Mouse (Mus musculus) neural tube, embryonic 15.5 days (tissue): ENCODE results near the gene Rai1. TPM values are rescaled to one million over a fixed set of nuclear protein-coding genes. Genes with fewer than 3 reads are reported as not detected.
A peak's percentile ranks its signal among the peaks of the same experiment; 100 is the strongest.

Experiments
- ATAC-seq: fragments of 200-750 bp; cut with Nextera tagmentation; 2 replicates; pipeline ENCODE4 v1.8.0; 2017; ENCODE audit warnings: mild to moderate bottlenecking, moderate TSS enrichment, moderate library complexity; ENCODE audit not compliant: low FRiP score
- H3K27ac ChIP-seq: fragments of 300-500 bp; sonication (generic); replicated peaks from 2 replicates; pipeline ENCODE4 v1.5.1; 2015; ENCODE audit warnings: mild to moderate bottlenecking, inconsistent platforms
- H3K27me3 ChIP-seq: fragments of 300-500 bp; sonication (generic); replicated peaks from 2 replicates; pipeline ENCODE4 v1.6.1; 2015; ENCODE audit warnings: inconsistent platforms
- H3K36me3 ChIP-seq: fragments of 300-500 bp; sonication (generic); 2 replicates; pipeline ENCODE4 v1.6.1; 2015; ENCODE audit warnings: inconsistent platforms
- H3K4me1 ChIP-seq: fragments of 300-500 bp; sonication (generic); 2 replicates; pipeline ENCODE4 v1.6.1; 2015; ENCODE audit warnings: inconsistent platforms
- H3K4me2 ChIP-seq: fragments of 300-500 bp; sonication (generic); 2 replicates; pipeline ENCODE4 v1.6.1; 2015; ENCODE audit warnings: inconsistent platforms, mild to moderate bottlenecking, moderate library complexity
- H3K4me3 ChIP-seq: fragments of 300-500 bp; sonication (generic); replicated peaks from 2 replicates; pipeline ENCODE4 v1.5.1; 2015; ENCODE audit warnings: mild to moderate bottlenecking, inconsistent platforms
- H3K9ac ChIP-seq: fragments of 300-500 bp; sonication (generic); replicated peaks from 2 replicates; pipeline ENCODE4 v1.6.1; 2015; ENCODE audit warnings: mild to moderate bottlenecking, inconsistent platforms
- H3K9me3 ChIP-seq: fragments of 300-500 bp; sonication (generic); replicated peaks from 2 replicates; pipeline ENCODE4 v1.6.1; 2016; ENCODE audit warnings: inconsistent platforms
- WGBS: fragments of 180-500 bp; shearing (Covaris S2); methylation state at CpG from one replicate; pipeline ENCODE4 v1.1.7; 2015; ENCODE audit warnings: mixed read lengths; 5-methylcytosine and 5-hydroxymethylcytosine counted together
- polyA plus RNA-seq: library from polyadenylated mRNA; unstranded; fragments of >200 nt; fragmentation: Nextera tagmentation; extraction: Ambion mirVana; gene quantifications from 2 replicates; pipeline ENCODE4 v1.2.1, GENCODE M21; 2015

The Rai1 gene
- polyA plus RNA-seq, 1 experiment from 2014 or later: 27.4 TPM

GRCm38 (mm10) chr11:60229821-60230220 lies 125.0 kb downstream of the Rai1 start:
- WGBS: 78% methylated on average over 13 of the region's 13 CpGs
- no peak for ATAC-seq

GRCm38 (mm10) chr11:60230512-60230911 lies 125.7 kb downstream of the Rai1 start:
- H3K9ac ChIP-seq: no peak overlapping the region
- H3K4me2 ChIP-seq: no peak overlapping the region
- H3K4me3 ChIP-seq: no peak overlapping the region
- no peak for ATAC-seq
- no peaks in the 10 kb centered on the region for H3K27me3 ChIP-seq
- 88% methylated on average over 7 of the region's 7 CpGs for WGBS
- peaks cover 19% of the 10 kb centered on the region; the same call in 1 of the 2 replicates for H3K36me3 ChIP-seq
- no peak overlapping the region for H3K27ac ChIP-seq
- no peaks in the 10 kb centered on the region for H3K9me3 ChIP-seq
- peaks cover 6% of the 10 kb centered on the region; the same call in 1 of the 2 replicates for H3K4me1 ChIP-seq

More at GRCm38 (mm10) chr11:60229821-60230220, 125.0 kb downstream of the Rai1 start:
- Histone ChIP-seq H3K36me3 (peaks cover 15% of the 10 kb centered on the region; the same call in 1 of the 2 replicates), H3K4me3 (no peak overlapping the region), H3K4me2 (no peak overlapping the region), H3K9me3 (no peaks in the 10 kb centered on the region), H3K9ac (no peak overlapping the region), H3K27me3 (no peaks in the 10 kb centered on the region), H3K27ac (no peak overlapping the region), H3K4me1 (peaks cover 6% of the 10 kb centered on the region; the same call in 1 of the 2 replicates)

GRCm38 (mm10) chr11:60231326-60231725 lies 126.5 kb downstream of the Rai1 start:
- Histone ChIP-seq H3K9ac (no peak overlapping the region), H3K36me3 (peaks cover 21% of the 10 kb centered on the region; the same call in 1 of the 2 replicates), H3K4me3 (no peak overlapping the region), H3K4me1 (peaks cover 6% of the 10 kb centered on the region; the same call in 1 of the 2 replicates), H3K9me3 (no peaks in the 10 kb centered on the region), H3K4me2 (no peak overlapping the region), H3K27me3 (no peaks in the 10 kb centered on the region), H3K27ac (no peak overlapping the region)
- no peak for ATAC-seq
- WGBS: 59% methylated on average over 3 of the region's 3 CpGs

- H3K9ac ChIP-seq: no peak overlapping the region
- peaks cover 26% of the 10 kb centered on the region for H3K36me3 ChIP-seq
- no peak for ATAC-seq
- peaks cover 6% of the 10 kb centered on the region; the same call in 1 of the 2 replicates for H3K4me1 ChIP-seq
- H3K4me3 ChIP-seq: no peak overlapping the region
- H3K27me3 ChIP-seq: no peaks in the 10 kb centered on the region
- H3K27ac ChIP-seq: no peak overlapping the region
- no peaks in the 10 kb centered on the region for H3K9me3 ChIP-seq
- H3K4me2 ChIP-seq: no peak overlapping the region
- WGBS: 41% methylated on average over 4 of the region's 4 CpGs
Observed at GRCm38 (mm10) chr11:60231951-60232350, 127.1 kb downstream of the Rai1 start.

- peaks cover 32% of the 10 kb centered on the region for H3K36me3 ChIP-seq
- no peaks in the 10 kb centered on the region for H3K27me3 ChIP-seq
- peaks cover 6% of the 10 kb centered on the region; the same call in 1 of the 2 replicates for H3K4me1 ChIP-seq
- H3K4me2 ChIP-seq: no peak overlapping the region
- H3K27ac ChIP-seq: 0 out of 2 replicates have a peak overlapping the region, but pooled peaks have one; percentile 28
- no peak overlapping the region for H3K9ac ChIP-seq
- no peak for ATAC-seq
- no peak overlapping the region for H3K4me3 ChIP-seq
- WGBS: 80% methylated on average over 14 of the region's 14 CpGs
- no peaks in the 10 kb centered on the region for H3K9me3 ChIP-seq
Observed at GRCm38 (mm10) chr11:60232441-60233058, 127.7 kb downstream of the Rai1 start.

- 51% methylated on average over 8 of the region's 8 CpGs for WGBS
- Histone ChIP-seq H3K4me2 (no peak overlapping the region), H3K4me3 (no peak overlapping the region), H3K4me1 (peaks cover 6% of the 10 kb centered on the region; the same call in 1 of the 2 replicates), H3K27me3 (no peaks in the 10 kb centered on the region), H3K36me3 (peaks cover 39% of the 10 kb centered on the region), H3K9ac (no peak overlapping the region), H3K9me3 (no peaks in the 10 kb centered on the region), H3K27ac (peak overlapping the region; percentile 28; the same call in 1 of the 2 replicates)
- no peak for ATAC-seq
Observed at GRCm38 (mm10) chr11:60233235-60233634, 128.4 kb downstream of the Rai1 start.

- 49% methylated on average over 5 of the region's 5 CpGs for WGBS
- H3K4me3 ChIP-seq: no peak overlapping the region
- no peak overlapping the region for H3K27ac ChIP-seq
- no peaks in the 10 kb centered on the region for H3K9me3 ChIP-seq
- H3K4me2 ChIP-seq: no peak overlapping the region
- no peak overlapping the region for H3K9ac ChIP-seq
- peaks cover 37% of the 10 kb centered on the region for H3K36me3 ChIP-seq
- no peak for ATAC-seq
- H3K4me1 ChIP-seq: peaks cover 6% of the 10 kb centered on the region; the same call in 1 of the 2 replicates
- no peaks in the 10 kb centered on the region for H3K27me3 ChIP-seq
Observed at GRCm38 (mm10) chr11:60235351-60235750, 130.5 kb downstream of the Rai1 start.

- H3K4me1 ChIP-seq: no peaks in the 10 kb centered on the region
- no peaks in the 10 kb centered on the region for H3K27me3 ChIP-seq
- no peak overlapping the region for H3K4me2 ChIP-seq
- H3K9me3 ChIP-seq: no peaks in the 10 kb centered on the region
- H3K27ac ChIP-seq: no peak overlapping the region
- no peak overlapping the region for H3K9ac ChIP-seq
- 85% methylated on average over 4 of the region's 4 CpGs for WGBS
- no peak for ATAC-seq
- peaks cover 63% of the 10 kb centered on the region for H3K36me3 ChIP-seq
- no peak overlapping the region for H3K4me3 ChIP-seq
Observed at GRCm38 (mm10) chr11:60240509-60240908, 135.7 kb downstream of the Rai1 start.

- Histone ChIP-seq H3K4me1 (peaks cover 12% of the 10 kb centered on the region), H3K36me3 (peaks cover 38% of the 10 kb centered on the region), H3K27me3 (no peaks in the 10 kb centered on the region), H3K27ac (no peak overlapping the region), H3K4me2 (no peak overlapping the region), H3K4me3 (no peak overlapping the region), H3K9ac (no peak overlapping the region), H3K9me3 (no peaks in the 10 kb centered on the region)
- no peak for ATAC-seq
- WGBS: 74% methylated on average over 11 of the region's 11 CpGs
Observed at GRCm38 (mm10) chr11:60244503-60245143, 139.8 kb downstream of the Rai1 start.

- Histone ChIP-seq H3K27me3 (no peaks in the 10 kb centered on the region), H3K4me1 (peaks cover 12% of the 10 kb centered on the region), H3K27ac (no peak overlapping the region), H3K36me3 (peaks cover 31% of the 10 kb centered on the region), H3K9ac (no peak overlapping the region), H3K4me2 (no peak overlapping the region), H3K9me3 (no peaks in the 10 kb centered on the region), H3K4me3 (no peak overlapping the region)
- no peak for ATAC-seq
Observed at GRCm38 (mm10) chr11:60246077-60246476, 141.3 kb downstream of the Rai1 start.

GRCm38 (mm10) chr11:60247753-60248550 lies 143.1 kb downstream of the Rai1 start:
- ATAC-seq: no peak
- Histone ChIP-seq H3K36me3 (peaks cover 19% of the 10 kb centered on the region), H3K4me3 (no peak overlapping the region), H3K27ac (peak overlapping the region; percentile 65), H3K4me2 (no peak overlapping the region), H3K9me3 (no peaks in the 10 kb centered on the region), H3K4me1 (peaks cover 12% of the 10 kb centered on the region), H3K9ac (no peak overlapping the region), H3K27me3 (no peaks in the 10 kb centered on the region)
- 49% methylated on average over 5 of the region's 5 CpGs for WGBS
